Mouse (Mus musculus): ENCODE measurements at regions not wholly inside any gene's neighbourhood (a gene's known extent, or its start where the extent isn't known, plus 50 kb on each side); places are given as distances from the start of the nearest gene placed in this dataset.

GRCm38 (mm10) chr12:86830247-86830585 is 54.4 kb downstream of the Irf2bpl start:
- no peak for DNase-seq (ENCODE audit: low spot score)

GRCm38 (mm10) chr12:86829581-86830246 is 54.9 kb downstream of the Irf2bpl start:
- no peak for DNase-seq (ENCODE audit: low spot score)

GRCm38 (mm10) chr12:86827241-86827606 is 57.4 kb downstream of the Irf2bpl start:
- DNase-seq (ENCODE audit: low spot score) = no peak

GRCm38 (mm10) chr12:86826420-86827240 is 58.0 kb downstream of the Irf2bpl start:
- no peak for DNase-seq (ENCODE audit: low spot score)

DNA sequence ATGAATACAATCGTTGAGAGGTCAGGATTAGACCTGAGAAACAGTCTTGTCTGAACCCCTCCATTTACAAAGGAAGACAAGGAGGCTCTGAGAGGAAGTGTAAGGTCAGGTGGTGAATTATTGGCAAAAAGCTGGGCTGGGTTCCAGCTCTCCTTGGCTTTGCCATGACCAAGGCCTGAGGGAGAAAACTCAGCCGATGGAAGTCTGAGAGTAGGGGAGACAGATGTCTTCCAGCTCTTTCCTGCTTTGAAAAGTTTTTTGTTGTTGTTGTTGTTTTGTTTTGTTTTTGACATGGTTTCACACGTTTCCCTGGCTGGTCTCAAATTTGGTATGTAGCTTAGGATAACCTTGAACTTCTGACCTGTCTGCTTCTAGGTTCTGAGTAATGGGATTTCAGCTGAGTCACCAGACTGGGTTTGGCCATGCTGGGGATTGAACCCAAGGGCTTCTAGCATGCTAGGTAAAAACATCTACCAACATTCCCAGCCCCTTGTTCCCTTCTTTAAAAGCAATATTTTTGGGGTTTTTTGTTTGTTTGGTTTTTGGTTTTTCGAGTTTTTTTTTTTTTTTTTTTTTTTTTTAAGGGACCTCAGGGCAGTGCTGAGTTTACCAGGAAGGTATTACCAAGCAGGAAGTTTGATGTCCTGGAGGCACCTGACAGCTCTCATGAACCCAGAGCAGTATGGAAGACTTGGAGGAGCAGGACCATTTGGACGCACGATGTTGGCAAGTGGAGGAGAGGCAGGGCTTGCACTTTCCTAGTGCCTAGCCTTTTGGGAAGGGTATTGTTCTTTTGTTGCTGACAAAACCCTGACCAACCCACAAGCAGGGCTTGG is 58.8 kb downstream of the Irf2bpl start:
- no peak for DNase-seq (ENCODE audit: low spot score)

GRCm38 (mm10) chr12:86824860-86825583 is 59.6 kb downstream of the Irf2bpl start:
- peak; percentile 69 for DNase-seq (ENCODE audit: low spot score)

- peak; percentile 94 for DNase-seq (ENCODE audit: low spot score)
These were observed 60.6 kb downstream of the Irf2bpl start for GRCm38 (mm10) chr12:86823855-86824589.

- no peak for DNase-seq (ENCODE audit: low spot score)
These were observed 61.1 kb downstream of the Irf2bpl start for GRCm38 (mm10) chr12:86823488-86823854.

GRCm38 (mm10) chr12:86821183-86821582 is 63.4 kb downstream of the Irf2bpl start:
- DNase-seq (ENCODE audit: low spot score) = no peak

DNA sequence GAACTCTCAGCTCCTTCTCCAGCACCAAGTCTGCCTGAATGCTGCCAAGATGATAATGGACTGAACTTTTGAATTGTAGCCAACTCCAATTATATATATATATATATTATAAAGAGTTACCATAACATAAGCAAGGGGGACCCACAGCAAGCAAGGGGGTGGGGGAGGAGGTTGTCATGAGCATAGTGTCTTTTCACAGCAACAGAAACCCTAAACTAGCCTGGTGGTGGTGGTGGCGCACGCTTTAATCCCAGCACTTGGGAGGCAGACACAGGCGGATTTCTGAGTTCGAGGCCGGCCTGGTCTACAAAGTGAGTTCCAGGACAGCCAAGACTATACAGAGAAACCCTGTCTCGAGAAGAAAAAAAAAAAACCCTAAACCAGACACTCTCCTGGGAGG is 65.0 kb downstream of the Irf2bpl start:
- no peak for DNase-seq (ENCODE audit: low spot score)

DNA sequence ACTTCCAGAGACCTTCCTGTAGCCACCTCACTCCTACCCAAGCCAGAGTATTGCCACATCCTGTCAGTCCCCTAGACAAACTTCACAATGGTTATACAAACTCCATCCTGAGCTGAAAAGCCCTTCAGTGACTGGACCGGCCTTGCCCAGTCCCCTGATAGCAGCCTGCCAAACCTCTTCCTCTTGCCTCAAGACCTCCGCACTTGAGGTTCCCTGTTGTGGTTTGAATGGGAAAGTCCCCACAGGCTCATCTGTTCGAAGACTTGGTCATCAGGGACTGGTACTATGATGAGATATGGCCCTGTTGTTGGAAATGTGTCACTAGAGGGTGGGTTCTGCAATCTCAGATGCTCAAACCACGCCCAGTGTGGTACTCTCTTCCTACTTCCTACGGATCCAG is 65.4 kb downstream of the Irf2bpl start:
- DNase-seq (ENCODE audit: low spot score) = no peak

DNA sequence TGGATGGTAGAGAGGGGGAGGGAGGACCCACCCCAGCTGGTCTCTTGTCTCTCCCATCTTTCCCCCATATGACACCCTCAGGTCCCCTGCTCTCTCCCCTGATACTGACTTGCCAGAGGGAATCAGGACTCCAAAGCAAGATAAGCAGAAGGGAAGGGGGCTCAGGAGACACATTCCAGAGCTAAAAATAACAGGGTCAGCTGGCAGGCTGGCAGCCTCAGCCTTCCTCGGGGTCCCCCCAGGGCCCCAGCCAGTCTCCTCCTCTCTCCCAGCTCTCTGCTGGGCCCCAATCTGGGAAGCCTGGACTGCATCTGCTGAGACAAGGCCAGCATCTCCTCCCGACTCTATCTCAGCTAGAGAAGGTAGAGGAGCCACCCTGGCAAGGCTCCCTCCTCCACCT is 66.4 kb downstream of the Irf2bpl start:
- no peak for DNase-seq (ENCODE audit: low spot score)

DNA sequence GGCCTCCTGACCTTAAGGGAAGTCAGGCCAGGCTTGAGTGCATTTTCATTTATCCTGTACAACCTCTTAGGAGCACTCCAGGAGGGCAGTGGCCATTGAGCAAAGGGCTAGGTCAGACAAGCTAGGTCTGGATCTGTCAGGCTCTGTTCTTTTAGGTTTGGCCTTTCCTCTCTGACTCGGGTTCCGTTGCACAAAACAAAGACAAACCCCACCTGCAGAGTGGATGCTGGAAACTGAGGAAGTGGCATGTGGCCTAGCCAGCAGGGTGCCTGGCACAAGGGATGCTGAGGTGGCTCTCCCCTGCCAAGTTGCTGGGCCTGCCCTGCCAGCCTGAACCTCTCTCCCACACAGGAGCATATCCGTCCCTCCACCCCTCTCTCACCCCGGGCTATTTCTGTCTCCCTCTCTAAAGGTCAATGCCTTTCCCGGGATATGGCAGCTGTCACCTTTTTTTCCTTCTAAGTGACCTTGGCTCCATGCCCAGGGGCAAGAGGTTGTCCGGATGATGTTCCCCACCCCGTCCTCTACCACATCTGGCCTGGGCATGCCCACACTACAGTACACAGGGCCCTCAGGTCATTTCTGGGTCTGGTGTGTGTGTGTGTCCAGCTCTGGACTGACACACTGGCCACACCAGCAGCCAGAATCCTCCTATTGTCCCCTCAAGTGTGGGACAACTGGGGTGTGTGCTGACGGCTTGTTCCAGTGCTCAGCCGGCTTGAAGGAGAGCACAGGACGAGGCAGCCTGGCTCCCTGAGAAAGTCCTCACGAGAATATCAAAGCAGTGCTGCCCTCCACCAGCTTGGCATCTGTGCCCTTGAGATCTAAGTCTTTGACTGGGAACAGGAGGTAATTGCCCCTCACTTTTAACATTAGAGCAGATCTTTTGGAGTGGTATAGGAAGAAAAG is 67.6 kb downstream of the Irf2bpl start:
- peak; percentile 17 for DNase-seq (ENCODE audit: low spot score)

GRCm38 (mm10) chr12:86816171-86816701 is 68.4 kb downstream of the Irf2bpl start:
- DNase-seq (ENCODE audit: low spot score) = peak; percentile 89

DNA sequence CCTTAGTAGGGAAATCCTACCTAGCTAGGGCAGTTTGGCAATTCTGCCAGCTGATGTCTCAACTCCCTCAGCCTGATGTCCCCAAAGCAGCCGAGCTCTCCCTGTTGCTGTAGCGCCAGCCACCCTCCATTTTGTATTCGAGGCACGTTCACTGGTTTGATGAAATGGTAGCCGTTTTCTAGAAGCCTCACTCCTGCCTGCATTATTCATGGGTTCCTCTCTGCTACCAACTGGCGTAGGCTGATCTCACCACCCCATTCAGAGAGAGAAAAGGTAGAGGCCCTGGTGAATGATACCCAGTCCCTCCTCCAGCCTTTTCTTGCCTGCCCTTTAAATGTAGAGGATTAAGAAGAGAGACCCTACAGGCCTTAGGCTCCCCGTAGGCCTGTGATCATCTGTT is 69.9 kb downstream of the Irf2bpl start:
- DNase-seq (ENCODE audit: low spot score) = no peak

Measured in embryo, embryonic 10 days (tissue).